Mouse (Mus musculus): ENCODE measurements at regions not wholly inside any gene's neighbourhood (a gene's known extent, or its start where the extent isn't known, plus 50 kb on each side); places are given as distances from the start of the nearest gene placed in this dataset.

GRCm38 (mm10) chr13:60511628-60512027 is 90.1 kb upstream of the Dapk1 start:
- no peak for TF ChIP-seq CTCF (IDR thresholded peaks at IDR 0.05; ENCODE audit: borderline replicate concordance, insufficient read depth, low read depth, low read length)
- TF ChIP-seq POLR2A (IDR thresholded peaks at IDR 0.05; ENCODE audit: borderline replicate concordance, insufficient read depth, low read length), result no peak

Measured in cerebellum, adult 2 months (tissue).